Mouse (Mus musculus) MEL (cell line): ENCODE results near the gene Tor1aip2.

ENCODE experiments used
- CHD2 ChIP-seq: IDR thresholded peaks from 2 replicates; pipeline ENCODE4 v1.6.1; 2011; ENCODE audit warnings: low read length, improper control_type of control experiment
- CTCF ChIP-seq, 3 experiments: IDR thresholded peaks in 2 of 3; conservative IDR thresholded peaks in 1 of 3; 2 replicates each; pipeline ENCODE4 v1.5.1; 2011 to 2012; ENCODE audit warnings: low read length in 3 of 3, low read depth in 2 of 3, mild to moderate bottlenecking in 2 of 3, improper control_type of control experiment in 1 of 3, inconsistent platforms in 1 of 3, mixed read lengths in 1 of 3, moderate library complexity in 1 of 3; ENCODE audit not compliant: control insufficient read depth in 1 of 3, insufficient read depth in 1 of 3, poor library complexity in 1 of 3, severe bottlenecking in 1 of 3
- EP300 ChIP-seq, 2 experiments: IDR thresholded peaks; 2 replicates each; pipeline ENCODE4 v1.6.1; 2011; ENCODE audit warnings: improper control_type of control experiment in 2 of 2, low read length in 2 of 2, low read depth in 1 of 2, mild to moderate bottlenecking in 1 of 2
- ETS1 ChIP-seq: IDR thresholded peaks from 2 replicates; pipeline ENCODE4 v1.6.1; 2012; ENCODE audit warnings: low read depth, mild to moderate bottlenecking, inconsistent platforms, low read length, improper control_type of control experiment, moderate library complexity
- GATA1 ChIP-seq: IDR thresholded peaks from 2 replicates; pipeline ENCODE4 v1.6.1; 2011; ENCODE audit warnings: low read depth, low read length, improper control_type of control experiment
- HCFC1 ChIP-seq: IDR thresholded peaks from 2 replicates; pipeline ENCODE4 v1.6.1; 2012; ENCODE audit warnings: low read depth, mild to moderate bottlenecking, inconsistent platforms, low read length, improper control_type of control experiment, moderate library complexity
- KAT2A ChIP-seq: conservative IDR thresholded peaks from 2 replicates; pipeline ENCODE4 v1.6.1; 2012; ENCODE audit warnings: low read depth, low read length, improper control_type of control experiment, inconsistent platforms
- MAFK ChIP-seq: IDR thresholded peaks from 2 replicates; pipeline ENCODE4 v1.6.1; 2011; ENCODE audit warnings: low read depth, mild to moderate bottlenecking, low read length, improper control_type of control experiment, borderline replicate concordance
- MAX ChIP-seq: IDR thresholded peaks from 2 replicates; pipeline ENCODE4 v1.6.1; 2011; ENCODE audit warnings: low read length, improper control_type of control experiment
- POLR2A ChIP-seq, 2 experiments: IDR thresholded peaks; 2 replicates each; pipeline ENCODE4 v1.6.1; 2011 to 2012; ENCODE audit warnings: low read length in 2 of 2, mild to moderate bottlenecking in 2 of 2, control low read depth in 1 of 2, improper control_type of control experiment in 1 of 2, low read depth in 1 of 2, moderate library complexity in 1 of 2; ENCODE audit not compliant: control insufficient read depth in 1 of 2, insufficient read depth in 1 of 2, poor library complexity in 1 of 2
- POLR2AphosphoS2 ChIP-seq: IDR thresholded peaks from 2 replicates; pipeline ENCODE4 v1.6.1; 2011; ENCODE audit warnings: low read length, improper control_type of control experiment
- TAL1 ChIP-seq: IDR thresholded peaks from 2 replicates; pipeline ENCODE4 v1.6.1; 2012; ENCODE audit warnings: mild to moderate bottlenecking, inconsistent platforms, low read length, moderate library complexity, mixed read lengths
- ZKSCAN1 ChIP-seq: IDR thresholded peaks from 2 replicates; pipeline ENCODE4 v1.6.1; 2012; ENCODE audit warnings: low read depth, mild to moderate bottlenecking, inconsistent platforms, low read length, improper control_type of control experiment, moderate library complexity
- ZMIZ1 ChIP-seq: IDR thresholded peaks from 2 replicates; pipeline ENCODE4 v1.6.1; 2012; ENCODE audit warnings: low read depth, mild to moderate bottlenecking, inconsistent platforms, low read length, improper control_type of control experiment, moderate library complexity

- no peak for TF ChIP-seq KAT2A
- TF ChIP-seq POLR2A (IDR thresholded peaks at IDR 0.05; ENCODE audit: control insufficient read depth in 1 of 2, insufficient read depth in 1 of 2, low read depth in 1 of 2, low read length in 2 of 2, poor library complexity in 1 of 2) = no peak
- no peak for TF ChIP-seq CHD2
- no peak for TF ChIP-seq MAX
- TF ChIP-seq ZMIZ1 = no peak
- TF ChIP-seq CTCF (IDR thresholded peaks at IDR 0.05 in 2 of 3, conservative IDR thresholded peaks at IDR 0.05 in 1 of 3; ENCODE audit: control insufficient read depth in 1 of 3, insufficient read depth in 1 of 3, low read depth in 2 of 3, low read length in 3 of 3, poor library complexity in 1 of 3, severe bottlenecking in 1 of 3) = no peak
- TF ChIP-seq EP300 (IDR thresholded peaks at IDR 0.05; ENCODE audit: low read depth in 1 of 2, low read length in 2 of 2) = peak; percentile 32 to 73
- no peak for TF ChIP-seq HCFC1
- no peak for TF ChIP-seq MAFK
- TF ChIP-seq GATA1 = peak; percentile 66
- no peak for TF ChIP-seq ETS1
- no peak for TF ChIP-seq TAL1
- TF ChIP-seq POLR2AphosphoS2 = no peak
- no peak for TF ChIP-seq ZKSCAN1
Observed at GRCm38 (mm10) chr1:156103763-156104162, 68.6 kb downstream of the Tor1aip2 start.
